Mouse (Mus musculus) olfactory bulb, adult 2 months (tissue): ENCODE data around the gene Phyhd1.

Experiments
- CTCF ChIP-seq: fragments of 200-500 bp; IDR thresholded peaks from 2 replicates; pipeline ENCODE4 v1.5.1; 2012; ENCODE audit warnings: low read depth, mild to moderate bottlenecking, low read length, moderate library complexity; ENCODE audit not compliant: insufficient read depth
- POLR2A ChIP-seq: fragments of 200-500 bp; IDR thresholded peaks from 2 replicates; pipeline ENCODE4 v1.6.1; 2012; ENCODE audit warnings: mild to moderate bottlenecking, low read depth, low read length, moderate library complexity; ENCODE audit not compliant: insufficient read depth

DNA sequence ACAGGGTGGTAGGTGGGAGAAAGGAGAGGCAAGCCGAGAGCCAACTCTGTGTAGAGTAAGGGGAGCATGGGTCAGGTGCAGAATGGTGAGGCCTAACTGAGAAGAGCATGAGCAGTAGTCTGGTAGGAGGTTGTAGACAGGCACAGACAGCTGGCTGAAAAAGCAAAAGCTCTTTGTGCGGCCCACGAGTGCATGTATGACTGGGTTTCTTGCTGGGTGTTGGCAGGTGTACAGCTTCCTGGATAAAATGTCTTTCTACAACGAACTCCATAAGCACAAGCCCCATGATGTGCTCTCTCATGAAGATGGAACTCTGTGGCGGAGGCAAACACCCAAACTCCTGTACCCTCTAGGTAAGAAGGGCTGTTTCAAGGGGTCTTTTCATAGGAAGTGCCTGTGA, 51.0 kb downstream of the Phyhd1 start:
- TF ChIP-seq CTCF, result no peak
- no peak for TF ChIP-seq POLR2A
